Mouse (Mus musculus): ENCODE measurements around the gene Hes1.

The Hes1 gene

GRCm38 (mm10) chr16:30052271-30052670, 11.9 kb upstream of the Hes1 start:
- no peak for DNase-seq (ENCODE audit: low spot score)

- DNase-seq (ENCODE audit: low spot score), result no peak
These were observed 11.2 kb upstream of the Hes1 start for GRCm38 (mm10) chr16:30052839-30053511.

- DNase-seq (ENCODE audit: low spot score), result no peak
These were observed 9.6 kb upstream of the Hes1 start for GRCm38 (mm10) chr16:30054541-30054940.

- no peak for DNase-seq (ENCODE audit: low spot score)
These were observed 8.8 kb upstream of the Hes1 start for GRCm38 (mm10) chr16:30055361-30055889.

- no peak for DNase-seq (ENCODE audit: low spot score)
These were observed 8.3 kb upstream of the Hes1 start for GRCm38 (mm10) chr16:30055927-30056326.

- DNase-seq (ENCODE audit: low spot score), result no peak
These were observed 7.3 kb upstream of the Hes1 start for GRCm38 (mm10) chr16:30056906-30057305.

- no peak for DNase-seq (ENCODE audit: low spot score)
These were observed 5.0 kb upstream of the Hes1 start for GRCm38 (mm10) chr16:30058974-30059717.

- DNase-seq (ENCODE audit: low spot score), result no peak
These were observed 3.8 kb upstream of the Hes1 start for GRCm38 (mm10) chr16:30060412-30060811.

GRCm38 (mm10) chr16:30062242-30063030, 1.7 kb upstream of the Hes1 start:
- DNase-seq (ENCODE audit: low spot score), result no peak

GRCm38 (mm10) chr16:30063121-30063881, 883 bp upstream of the Hes1 start:
- DNase-seq (ENCODE audit: low spot score), result peak; percentile 89

GRCm38 (mm10) chr16:30064613-30065012, 429 bp downstream of the Hes1 start:
- DNase-seq (ENCODE audit: low spot score), result no peak

GRCm38 (mm10) chr16:30065077-30065476, 893 bp downstream of the Hes1 start:
- peak; percentile 98 for DNase-seq (ENCODE audit: low spot score)

GRCm38 (mm10) chr16:30065537-30066183, 1.5 kb downstream of the Hes1 start:
- DNase-seq (ENCODE audit: low spot score), result peak; percentile 57

GRCm38 (mm10) chr16:30066184-30066851, 2.1 kb downstream of the Hes1 start:
- peak; percentile 81 for DNase-seq (ENCODE audit: low spot score)

GRCm38 (mm10) chr16:30066852-30067301, 2.7 kb downstream of the Hes1 start:
- DNase-seq (ENCODE audit: low spot score), result peak; percentile 83

- peak; percentile 85 for DNase-seq (ENCODE audit: low spot score)
These were observed 4.1 kb downstream of the Hes1 start for GRCm38 (mm10) chr16:30068041-30069020.

- no peak for DNase-seq (ENCODE audit: low spot score)
These were observed 5.4 kb downstream of the Hes1 start for GRCm38 (mm10) chr16:30069580-30069949.

GRCm38 (mm10) chr16:30069950-30070770, 6.0 kb downstream of the Hes1 start:
- peak; percentile 86 for DNase-seq (ENCODE audit: low spot score)

All from embryo, embryonic 10 days (tissue).